Mouse (Mus musculus): Measurements from ENCODE around the gene Rps13.
"Not testable (repeated sequence)": the region's sequence is repeated elsewhere in the genome, so short reads cannot be mapped to it uniquely, and the experiment has no call there.

Rps13 gene

DNA sequence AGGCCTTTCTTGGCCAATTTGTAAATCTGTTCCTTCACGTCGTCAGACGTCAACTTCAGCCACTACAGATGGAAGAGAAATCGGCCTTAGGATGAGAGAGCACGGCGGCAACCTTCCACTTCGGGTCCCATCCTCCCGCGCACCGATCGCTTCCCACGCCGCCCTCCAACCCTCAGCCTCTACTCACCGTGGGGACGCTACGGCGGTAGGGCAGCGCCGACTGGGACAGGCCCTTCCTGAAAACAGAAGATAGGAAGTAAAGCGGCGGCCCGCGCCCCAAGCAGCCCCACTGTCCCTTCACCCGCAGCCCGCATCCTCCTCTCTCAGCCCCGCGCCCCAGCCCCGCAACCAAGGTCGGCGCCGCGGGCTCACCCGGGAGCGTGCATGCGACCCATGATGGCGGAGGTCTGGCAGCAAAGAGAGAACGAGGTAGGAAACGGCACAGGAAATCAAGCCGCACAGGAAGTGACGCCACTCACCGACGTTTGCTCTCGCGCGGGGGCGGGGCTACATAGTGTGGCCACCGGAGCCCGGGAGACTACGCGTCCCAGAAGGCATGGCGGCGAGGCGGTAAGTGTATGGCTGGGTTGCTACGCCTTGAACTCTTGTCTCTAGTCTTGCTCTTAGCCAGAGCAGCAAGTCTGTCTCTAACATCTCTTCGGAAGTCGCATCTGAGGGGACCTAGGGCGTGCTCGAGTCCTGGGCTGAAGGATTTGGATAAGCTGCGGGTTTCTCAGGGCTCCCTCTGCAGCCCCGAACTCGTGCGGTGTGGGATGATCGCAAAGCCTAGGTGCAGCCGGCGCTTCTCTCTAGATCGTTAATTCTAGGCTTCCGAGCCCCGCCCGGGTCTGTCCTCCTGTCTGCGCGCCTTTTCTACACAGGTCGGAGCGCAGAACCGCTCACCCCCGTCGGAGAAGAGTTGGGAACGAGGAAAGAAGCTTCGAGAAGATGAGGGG is at the start of gene Rps13:
Gene Rps13, minus strand, starts transcription at position 483 of the 956 bp plus-strand sequence.
- peak; percentile 98 for DNase-seq

DNA sequence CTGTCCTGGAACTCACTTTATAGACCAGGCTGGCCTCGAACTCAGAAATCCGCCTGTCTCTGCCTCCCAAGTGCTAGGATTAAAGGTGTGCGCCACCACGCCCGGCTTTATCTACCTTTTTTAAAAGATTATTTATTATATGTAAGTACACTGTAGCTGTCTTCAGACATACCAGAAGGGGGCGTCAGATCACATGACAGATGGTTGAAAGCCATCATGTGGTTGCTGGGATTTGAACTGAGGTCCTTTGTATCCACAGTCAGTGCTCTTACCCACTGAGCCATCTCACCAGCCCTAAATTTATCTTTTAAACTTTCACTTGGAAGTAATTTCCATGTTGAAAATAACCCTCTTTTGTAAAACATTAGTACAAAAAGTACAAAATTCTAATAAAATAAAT is 45.2 kb upstream of the Rps13 start:
- DNase-seq: not testable (repeated sequence)

DNA sequence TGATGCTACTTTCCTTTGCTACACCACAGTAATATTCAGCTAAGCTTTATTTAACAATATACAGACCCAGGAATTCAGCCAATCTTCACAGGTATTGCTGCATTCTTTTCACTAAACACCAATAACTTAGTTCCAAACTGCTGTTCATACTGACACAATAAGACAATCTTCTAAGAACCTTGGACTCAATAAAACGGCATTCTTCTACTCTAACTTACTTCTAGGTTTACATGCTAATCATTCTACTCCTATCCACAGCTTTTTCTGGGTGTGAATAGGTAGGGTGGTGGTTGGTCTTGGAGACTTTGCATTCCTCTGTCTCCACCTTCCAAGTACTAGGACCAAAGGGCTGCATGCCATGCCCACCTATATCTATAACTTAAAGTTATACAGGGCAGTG is 40.3 kb upstream of the Rps13 start:
- DNase-seq: no peak

DNA sequence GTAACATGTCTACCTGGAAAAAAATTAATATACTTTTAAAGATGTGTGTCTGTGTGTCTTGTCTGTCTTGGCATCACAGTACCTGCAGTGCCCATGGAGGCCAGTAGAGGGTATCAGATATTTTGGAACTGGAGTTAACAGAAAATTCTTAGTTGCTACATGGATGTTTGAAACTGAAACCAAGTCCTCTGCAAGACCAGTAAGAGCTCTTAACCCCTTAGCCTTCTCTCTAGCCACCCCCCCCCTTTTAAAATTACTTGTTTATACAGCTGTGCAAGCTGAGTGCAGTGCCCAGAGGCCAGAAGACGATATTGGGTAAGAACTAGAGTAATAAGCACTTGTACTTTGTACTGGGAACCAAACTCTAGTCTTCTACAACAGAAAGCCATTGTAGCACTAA is 2.2 kb upstream of the Rps13 start:
- peak; percentile 70 for DNase-seq

DNA sequence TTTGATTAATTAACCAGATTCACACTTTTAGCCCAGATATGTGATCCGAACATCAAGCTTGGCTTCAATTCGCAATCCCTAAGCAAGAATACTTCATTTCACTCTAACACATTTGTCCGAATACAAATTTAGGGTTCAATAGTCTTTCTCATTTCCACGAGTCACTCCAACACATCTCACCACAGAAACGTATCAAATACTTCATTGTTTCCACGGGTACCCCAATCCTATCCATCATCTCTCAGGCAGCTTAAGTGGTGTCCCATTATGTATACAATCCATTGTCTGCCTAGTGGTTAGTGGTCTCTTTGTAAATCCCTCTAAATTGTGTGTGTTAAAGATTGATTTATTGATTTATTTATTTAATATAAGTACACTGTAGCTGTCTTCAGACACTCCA is 1.1 kb upstream of the Rps13 start:
- no peak for DNase-seq

DNA sequence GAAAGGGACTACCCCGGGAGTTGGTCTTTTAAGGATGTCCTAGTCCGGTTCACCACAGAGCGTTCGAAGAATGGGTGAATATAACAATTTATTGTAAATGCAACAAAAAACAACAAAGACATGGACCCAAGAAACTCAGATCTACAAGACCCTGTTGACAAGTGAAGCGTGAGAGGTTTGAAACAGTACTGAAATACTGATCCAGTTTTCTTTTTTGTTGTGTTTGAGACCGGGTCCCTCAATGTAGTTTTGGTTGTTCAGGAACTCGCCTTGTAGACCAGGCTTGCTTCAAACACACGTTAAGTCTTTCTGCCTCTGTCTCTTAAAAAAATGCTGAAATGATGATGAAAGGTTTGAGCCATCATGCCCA is 659 bp upstream of the Rps13 start:
- DNase-seq: no peak

DNA sequence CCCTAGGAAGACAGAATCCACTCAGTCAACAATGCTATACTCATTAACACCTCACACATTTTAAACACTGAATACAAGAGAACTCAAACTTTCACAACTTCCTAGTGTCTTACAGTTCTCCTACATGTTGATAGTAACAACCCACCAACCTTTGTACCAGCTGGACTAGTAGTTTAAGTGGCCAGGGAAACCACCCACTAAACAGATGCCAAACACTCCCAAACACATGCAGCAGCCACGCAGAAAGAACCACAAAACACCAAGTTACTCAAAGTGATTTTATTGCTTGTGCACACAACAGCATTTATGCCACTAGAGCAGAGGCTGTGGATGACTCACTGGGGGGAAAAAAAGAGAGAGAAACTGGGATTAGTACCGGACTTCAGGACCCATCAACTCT is 2.7 kb downstream of the Rps13 start:
- no peak for DNase-seq

DNA sequence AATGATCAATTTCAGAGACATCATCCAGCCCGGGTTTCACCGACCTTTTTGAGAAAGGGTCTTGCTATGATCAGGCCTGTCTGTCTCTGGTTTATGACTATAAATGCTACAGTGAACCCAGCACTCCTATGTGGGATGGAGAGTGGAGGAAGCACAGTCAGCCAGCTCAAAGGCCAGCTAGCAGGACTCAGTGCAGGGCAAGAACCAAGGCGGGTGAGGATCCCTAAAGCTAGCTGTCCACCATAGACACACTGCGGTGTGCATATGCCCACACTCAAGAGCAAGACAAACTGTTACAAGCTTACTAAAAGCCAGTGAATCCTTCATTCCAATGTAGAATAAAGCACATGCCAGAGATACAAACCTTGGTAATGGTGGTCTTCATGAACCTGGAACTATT is 4.1 kb downstream of the Rps13 start:
- no peak for DNase-seq

DNA sequence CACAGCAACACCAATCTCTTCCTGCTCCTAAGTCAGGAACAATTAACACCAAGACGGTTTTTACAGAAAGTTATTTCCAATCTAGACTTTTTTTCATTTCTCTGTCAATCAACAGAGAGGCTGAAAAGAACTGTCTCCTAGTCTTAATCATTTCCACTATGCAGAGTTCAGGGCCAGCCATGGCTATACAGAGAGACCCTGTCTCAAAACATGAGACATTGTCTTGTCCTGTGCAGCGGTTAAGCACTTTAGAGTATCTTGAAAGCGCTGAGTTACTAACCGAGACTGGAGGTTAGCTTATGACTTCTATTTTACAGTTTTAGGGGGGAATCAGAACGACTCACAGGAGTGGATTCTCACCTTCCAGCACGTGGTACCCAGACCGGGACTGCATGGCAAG is 5.2 kb downstream of the Rps13 start:
- DNase-seq: no peak

DNA sequence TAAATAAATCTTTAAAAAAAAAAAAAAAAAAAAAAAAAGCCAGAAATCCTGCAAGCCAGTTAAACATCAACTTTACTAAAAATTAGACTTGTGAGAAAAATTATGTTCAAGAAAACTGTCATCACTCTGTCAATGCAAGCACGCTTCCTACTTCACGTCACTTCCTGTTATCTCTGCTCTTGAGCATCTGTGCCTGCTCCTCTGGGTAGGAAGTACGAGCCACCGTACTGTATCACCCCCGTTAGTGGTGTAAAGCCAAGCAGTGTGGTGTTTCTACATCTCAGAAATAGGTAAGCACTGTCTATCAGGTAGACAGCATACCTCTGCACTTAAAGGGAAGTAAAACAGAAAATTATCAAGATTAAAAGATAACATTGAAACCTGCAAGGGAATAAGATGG is 6.1 kb downstream of the Rps13 start:
- no peak for DNase-seq

DNA sequence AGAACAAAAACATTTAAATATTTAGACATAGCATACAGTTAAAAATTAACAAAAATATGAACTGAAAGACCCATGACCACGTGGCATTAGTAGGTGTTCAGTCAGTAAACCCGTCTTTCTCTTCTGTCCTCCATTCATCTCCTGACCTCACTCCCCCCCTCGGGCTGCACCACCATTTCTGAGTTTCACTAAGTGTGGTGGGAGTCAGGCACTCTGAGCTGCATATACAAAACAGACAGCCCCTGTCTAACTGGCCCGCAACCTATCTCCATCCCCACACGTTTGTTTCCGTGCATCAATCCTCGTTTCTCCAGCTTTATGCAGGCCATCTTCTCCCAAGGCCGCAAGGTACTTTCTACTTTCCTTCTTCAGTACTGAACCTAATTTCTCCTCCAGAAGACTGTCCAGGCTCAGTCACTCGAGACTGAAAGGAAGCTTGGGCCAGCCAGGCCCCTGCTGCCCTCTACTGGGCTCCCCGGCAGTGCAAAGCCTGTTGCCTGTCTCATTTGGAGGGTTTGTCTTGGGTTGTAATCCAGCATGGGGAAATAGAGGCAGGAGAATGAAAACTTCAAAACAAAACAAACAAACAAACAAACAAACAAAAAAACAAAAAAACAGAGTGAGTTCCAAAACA is 10.5 kb downstream of the Rps13 start:
- DNase-seq: peak; percentile 79

DNA sequence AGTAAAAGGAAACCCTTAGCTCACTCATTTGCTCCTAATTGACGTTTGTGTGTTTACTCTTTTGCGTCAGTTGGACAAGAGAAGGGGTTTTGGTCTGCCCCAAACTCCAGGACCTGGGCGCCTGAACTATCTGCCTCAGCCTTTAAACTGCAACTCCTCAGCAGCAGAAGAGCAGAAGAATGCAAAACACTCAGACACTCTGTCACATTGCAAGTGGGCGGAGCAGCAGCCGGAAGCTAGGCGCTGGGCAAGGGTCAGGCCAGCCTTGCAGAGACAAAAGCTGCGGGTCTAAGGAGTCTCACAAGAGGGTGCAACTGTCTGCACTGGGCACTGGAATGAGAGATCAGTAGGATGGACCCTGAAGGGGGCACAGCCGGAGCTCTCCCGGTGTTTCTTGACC is 24.5 kb downstream of the Rps13 start:
- DNase-seq: peak; percentile 46

DNA sequence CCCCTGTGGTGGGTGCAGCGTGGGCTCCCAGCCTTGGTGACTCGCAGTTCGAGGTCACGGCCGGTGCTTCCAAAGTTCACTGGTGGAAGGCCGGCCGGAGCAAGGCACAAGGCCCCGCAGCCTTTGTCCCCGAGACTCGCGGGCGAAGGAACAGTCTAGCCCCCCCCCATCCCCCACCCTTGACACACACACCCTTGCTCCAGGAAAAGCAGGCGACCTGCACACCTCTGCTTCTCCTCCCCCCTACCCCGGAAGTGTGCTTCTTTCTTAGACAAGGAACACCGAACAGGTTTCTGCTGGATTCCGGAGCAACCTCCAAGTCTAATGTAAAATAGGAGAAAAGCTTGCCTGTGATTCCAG is 25.4 kb downstream of the Rps13 start:
- no peak for DNase-seq

DNA sequence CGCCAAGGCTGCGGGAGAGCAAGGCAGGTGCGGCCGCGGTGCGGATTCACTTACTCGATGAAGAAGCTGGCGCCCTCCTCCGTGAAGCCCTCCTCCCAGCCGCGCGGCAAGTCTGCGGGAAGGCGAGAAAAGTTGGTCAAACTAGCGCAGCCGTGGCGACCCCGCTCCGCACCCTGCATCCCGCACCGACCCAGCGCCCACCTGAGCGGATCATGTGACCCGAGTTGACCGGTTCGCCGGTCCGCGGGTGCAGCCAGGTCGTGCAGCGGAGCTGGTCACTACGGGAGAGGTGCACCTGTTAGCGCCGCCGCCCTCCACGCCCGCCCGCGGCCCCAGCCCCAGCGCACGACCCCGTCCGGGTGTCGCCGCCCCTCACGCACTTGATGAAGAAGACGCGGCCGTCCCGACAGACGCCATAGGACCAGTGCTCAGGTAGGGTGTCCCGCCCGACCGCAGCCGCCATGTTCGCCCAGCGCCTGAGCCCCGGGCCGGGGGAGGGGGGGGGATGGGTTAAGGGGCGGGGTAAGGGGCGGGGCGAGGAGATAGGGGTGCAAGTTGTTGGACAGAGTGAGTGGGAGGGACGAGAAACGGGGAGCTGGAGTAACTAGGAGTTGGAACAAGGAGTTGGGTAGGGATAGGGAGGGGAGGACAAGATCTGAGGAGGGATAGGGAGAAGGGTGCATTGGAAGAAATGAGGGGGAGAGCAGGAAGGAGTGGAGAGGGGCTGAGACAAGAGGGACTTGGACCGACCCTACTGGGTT is 25.9 kb downstream of the Rps13 start, which contains the start of gene Plekha7:
Gene Plekha7, minus strand, starts transcription at position 506 of the 761 bp plus-strand sequence.
- DNase-seq: peak; percentile 82

DNA sequence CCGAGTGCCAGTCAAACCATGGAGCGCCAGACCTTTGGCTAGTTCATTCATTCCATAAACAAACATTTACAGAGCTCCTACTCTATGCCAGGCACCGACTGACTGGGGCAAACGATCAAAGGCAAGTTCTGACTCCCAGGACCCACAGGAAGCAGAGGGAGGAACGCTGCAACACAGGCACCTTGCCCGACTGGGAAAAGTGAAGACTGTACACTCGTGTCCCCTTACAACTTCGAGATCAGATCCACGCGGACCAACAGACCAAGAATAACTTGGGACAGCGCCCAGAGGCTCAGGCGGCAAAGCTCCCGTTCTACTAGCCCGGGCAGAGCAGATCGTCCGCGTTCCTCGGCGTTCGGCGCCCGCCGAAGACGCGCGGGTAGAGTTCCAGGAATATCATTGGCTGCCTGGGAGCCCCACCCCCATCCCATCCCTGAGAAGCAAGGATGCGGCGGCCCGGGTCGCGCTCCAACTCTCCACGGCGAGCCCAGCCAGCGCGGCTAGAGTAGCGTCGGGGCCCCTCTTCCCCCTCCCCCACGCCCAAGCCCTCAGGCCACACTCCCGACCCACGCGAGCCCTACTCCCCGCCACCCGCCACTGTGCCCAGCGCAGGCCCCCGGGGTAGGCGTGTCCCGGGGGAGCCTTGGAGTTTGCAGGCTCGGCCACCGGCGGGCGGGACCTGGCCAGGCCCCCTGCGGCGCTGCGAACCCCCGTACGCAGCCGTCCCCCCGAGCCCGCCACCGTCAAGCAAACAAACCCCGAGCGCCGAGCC is 26.7 kb downstream of the Rps13 start:
- DNase-seq: peak; percentile 92

DNA sequence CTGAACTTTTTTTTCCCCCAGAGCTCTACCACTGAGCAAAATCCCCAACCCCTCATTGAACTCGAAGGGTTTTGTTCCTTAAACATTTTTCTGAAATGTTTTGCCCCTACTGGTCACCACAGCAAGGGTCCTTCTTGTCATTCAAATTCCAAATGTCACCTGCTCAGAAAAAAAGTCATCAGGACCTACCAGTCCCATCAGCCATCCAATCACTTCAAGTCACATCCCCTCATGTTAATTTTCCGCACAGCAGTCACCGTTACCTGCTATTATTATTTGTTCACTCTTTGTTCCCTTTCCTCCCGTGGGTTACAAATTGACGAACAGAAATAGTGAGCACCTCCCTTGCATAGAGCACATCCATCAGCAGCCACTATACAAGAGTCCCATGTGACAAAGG is 27.4 kb downstream of the Rps13 start:
- DNase-seq: no peak

DNA sequence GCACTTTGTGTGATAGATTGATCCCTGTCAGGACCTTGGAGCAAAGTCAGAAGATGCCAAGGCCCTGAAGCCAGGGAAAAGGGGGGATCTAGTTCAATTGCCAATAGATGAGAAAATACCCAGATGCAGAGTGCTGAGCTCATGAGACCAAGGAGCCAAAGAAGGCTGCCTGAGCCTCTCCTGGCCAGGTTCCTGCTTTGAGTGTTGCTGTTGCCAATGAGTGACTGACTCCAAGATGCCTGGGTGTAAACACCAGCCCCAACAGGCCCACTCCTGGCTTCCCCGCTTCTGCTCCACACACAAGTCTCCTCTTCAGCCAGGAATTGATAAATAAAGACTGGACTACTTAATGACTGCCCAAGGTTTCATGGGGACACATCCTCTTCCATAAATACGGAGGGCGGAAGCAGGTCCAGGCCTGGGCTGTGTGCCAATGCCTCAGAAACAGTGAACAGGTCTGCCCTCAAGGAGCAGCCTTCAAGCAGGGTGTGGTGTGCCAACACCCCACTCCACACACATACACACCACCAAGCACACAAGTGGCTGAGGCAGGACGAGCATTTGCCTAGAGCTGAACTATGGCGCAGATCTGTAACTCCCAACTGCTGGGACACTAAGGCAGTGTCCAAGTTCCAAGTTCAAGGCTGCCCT is 32.2 kb downstream of the Rps13 start:
- no peak for DNase-seq

DNA sequence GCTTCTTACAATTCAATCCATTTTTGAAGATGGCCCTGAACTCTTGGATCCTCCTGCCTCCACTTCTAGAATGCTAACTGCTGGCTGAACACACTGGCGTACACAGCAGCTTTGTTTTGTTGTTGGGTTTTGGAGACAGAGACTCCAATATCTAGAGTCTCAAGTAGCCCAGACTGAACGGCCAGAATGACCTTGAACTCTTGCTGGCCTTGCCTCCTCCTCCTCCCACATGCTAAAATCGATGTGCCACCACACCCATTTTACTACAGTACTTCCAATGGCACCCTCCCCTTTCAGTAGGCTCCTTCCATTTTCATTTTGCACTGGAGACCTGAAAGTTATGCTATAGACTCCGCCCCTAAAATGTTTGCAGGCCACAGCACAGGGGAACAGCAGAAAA is 32.9 kb downstream of the Rps13 start:
- no peak for DNase-seq

DNA sequence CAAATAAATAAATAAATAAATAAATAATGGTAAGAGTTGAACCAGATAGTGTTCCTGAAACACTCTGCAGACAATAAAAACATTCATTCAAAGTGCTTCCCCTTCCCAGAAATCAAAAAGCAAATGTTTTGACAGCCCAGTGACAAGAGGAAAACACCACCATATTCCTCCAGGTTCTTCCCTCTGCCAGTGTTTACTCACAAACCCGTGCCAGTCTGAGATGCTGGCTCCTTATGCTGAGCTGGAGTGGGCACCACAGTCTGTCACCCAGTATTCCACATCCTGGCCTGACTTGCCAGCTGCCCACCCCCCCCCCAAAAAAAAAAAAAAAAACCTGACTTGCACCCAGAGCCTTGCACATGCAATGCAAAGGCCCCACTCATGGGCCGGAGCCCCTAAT is 35.1 kb downstream of the Rps13 start:
- DNase-seq: no peak

DNA sequence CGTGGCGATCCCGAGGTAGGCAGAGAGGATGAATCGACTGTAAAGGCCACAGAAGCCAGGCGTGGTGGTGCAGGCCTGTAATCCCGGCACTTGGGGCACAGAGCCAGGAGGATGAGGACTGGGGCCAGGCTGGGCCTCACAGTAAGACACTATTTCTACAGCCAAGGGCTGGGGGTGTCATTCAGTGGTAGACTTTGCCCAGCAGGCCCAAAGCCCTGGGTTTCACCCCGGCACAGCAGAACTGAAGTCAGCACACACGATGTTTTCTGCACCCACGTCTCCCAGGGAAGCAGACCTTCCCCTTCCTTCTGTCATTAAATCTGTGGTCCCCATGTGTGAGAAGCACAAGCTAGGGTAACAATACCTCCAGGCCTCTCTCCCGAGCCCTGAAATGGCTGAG is 35.6 kb downstream of the Rps13 start:
- DNase-seq: no peak

DNA sequence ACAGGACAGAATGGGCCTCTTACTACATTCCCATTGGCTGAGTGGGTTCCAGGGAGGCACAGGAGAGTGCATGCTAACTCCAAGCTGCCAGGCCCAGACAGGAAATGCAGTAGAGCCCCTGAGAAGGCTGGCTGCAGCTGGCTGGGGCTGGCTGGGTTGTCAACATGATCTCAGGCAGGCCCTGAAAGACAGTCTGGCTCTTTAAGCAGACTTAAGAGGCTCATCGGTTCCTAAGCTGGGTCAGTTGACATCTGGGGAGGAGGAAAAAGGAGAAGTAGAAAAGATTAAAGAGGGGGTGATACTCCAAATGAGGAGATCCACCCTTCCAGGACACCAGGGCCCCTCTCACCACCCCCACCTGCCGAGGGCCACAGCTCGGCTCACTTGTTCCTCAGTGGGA is 39.0 kb downstream of the Rps13 start:
- DNase-seq: peak; percentile 76

DNA sequence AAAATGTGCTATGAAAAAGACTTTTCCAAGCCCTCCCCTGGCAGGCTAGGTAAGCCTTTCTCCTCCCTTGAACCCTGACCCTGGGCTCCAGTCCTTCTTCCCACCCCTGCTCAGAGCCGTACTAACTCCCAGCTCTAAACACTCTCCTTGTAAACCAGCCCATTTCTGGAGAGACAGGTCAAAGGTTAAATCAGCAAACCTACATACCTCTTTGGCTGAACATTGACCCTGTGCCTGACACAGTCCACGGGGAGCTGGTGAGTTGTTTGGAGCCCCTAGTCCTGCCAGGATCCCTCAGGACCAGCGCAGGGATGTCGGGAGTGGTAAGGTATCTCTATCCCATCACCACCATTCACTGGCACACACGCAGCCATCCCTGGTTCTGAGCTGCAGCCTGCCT is 41.6 kb downstream of the Rps13 start:
- no peak for DNase-seq

All from retina, postnatal 1 day (tissue).